Mouse (Mus musculus) stomach, embryonic 16.5 days (tissue): ENCODE data around the gene Clint1. TPM values are rescaled to one million over a fixed set of nuclear protein-coding genes. Genes with fewer than 3 reads are reported as not detected.

Experiments
- ATAC-seq: fragments of 200-750 bp; cut with Nextera tagmentation; 2 replicates; pipeline ENCODE4 v1.8.0; 2017; ENCODE audit warnings: moderate number of reproducible peaks, moderate TSS enrichment; ENCODE audit not compliant: insufficient read depth, low FRiP score
- H3K27ac ChIP-seq: fragments of 300-500 bp; sonication (generic); 2 replicates; pipeline ENCODE4 v1.5.1; 2014; ENCODE audit warnings: low read length
- H3K27me3 ChIP-seq: fragments of 300-500 bp; sonication (generic); 2 replicates; pipeline ENCODE4 v1.6.1; 2014; ENCODE audit warnings: low read length, control low read depth, mixed read lengths; ENCODE audit not compliant: control insufficient read depth, insufficient read depth
- H3K36me3 ChIP-seq: fragments of 300-500 bp; sonication (generic); 2 replicates; pipeline ENCODE4 v1.6.1; 2014; ENCODE audit warnings: low read length; ENCODE audit not compliant: control insufficient read depth, insufficient read depth
- H3K4me1 ChIP-seq: fragments of 300-500 bp; sonication (generic); 2 replicates; pipeline ENCODE4 v1.6.1; 2014; ENCODE audit warnings: low read length, control low read depth, mixed read lengths; ENCODE audit not compliant: control insufficient read depth, insufficient read depth
- H3K4me2 ChIP-seq: fragments of 300-500 bp; sonication (generic); 2 replicates; pipeline ENCODE4 v1.6.1; 2014; ENCODE audit warnings: low read depth, low read length, mixed read lengths
- H3K4me3 ChIP-seq: fragments of 300-500 bp; sonication (generic); replicated peaks from 2 replicates; pipeline ENCODE4 v1.5.1; 2014; ENCODE audit warnings: mild to moderate bottlenecking, low read length
- H3K9ac ChIP-seq: fragments of 300-500 bp; sonication (generic); 2 replicates; pipeline ENCODE4 v1.6.1; 2014; ENCODE audit warnings: low read length
- H3K9me3 ChIP-seq: fragments of 300-500 bp; sonication (generic); replicated peaks from 2 replicates; pipeline ENCODE4 v1.6.1; 2016; ENCODE audit warnings: low read length, control low read depth; ENCODE audit not compliant: control insufficient read depth
- WGBS: fragments of 180-500 bp; shearing (Covaris S2); extraction: QIAGEN DNeasy Blood & Tissue Kit; methylation state at CpG from one replicate; pipeline ENCODE4 v1.1.7; 2014; 5-methylcytosine and 5-hydroxymethylcytosine counted together
- polyA plus RNA-seq: library from polyadenylated mRNA; unstranded; fragments of >200 nt; fragmentation: Nextera tagmentation; extraction: Ambion mirVana; gene quantifications from 2 replicates; pipeline ENCODE4 v1.2.1, GENCODE M21; 2015

The Clint1 gene
- polyA plus RNA-seq, 1 experiment from 2014 or later = 85.6 TPM

DNA sequence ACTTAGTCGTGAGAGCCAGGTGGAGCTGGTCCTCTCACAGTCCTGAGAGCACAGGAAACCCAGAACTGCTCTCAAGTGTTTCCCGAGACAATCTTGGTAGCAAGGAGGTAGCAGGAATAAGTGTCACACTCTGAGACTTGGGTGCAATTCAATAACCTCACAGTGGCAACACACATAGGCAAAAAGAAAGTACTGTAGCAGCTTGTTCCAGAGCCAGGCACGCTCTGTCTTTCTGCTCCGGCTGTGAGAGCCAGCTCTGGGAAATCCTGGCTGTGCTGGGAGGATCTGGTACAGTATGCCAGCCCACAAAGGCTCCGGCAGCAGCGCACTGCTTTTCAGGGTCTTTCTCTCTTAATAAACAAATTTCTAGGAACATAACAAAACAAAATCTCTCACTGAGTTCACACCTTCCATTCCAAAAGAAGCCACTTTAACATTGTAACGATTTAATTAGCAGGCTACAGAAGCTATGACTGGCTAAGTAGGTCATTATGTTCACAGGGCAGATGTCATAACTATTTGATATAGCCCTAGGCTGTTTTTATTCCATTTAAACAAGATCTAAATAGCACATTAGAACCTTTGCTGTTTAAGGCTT, 91.4 kb downstream of the Clint1 start:
- H3K4me1 ChIP-seq = peaks cover 10% of the 10 kb centered on the region; the same call in 1 of the 2 replicates
- H3K4me3 ChIP-seq = peak overlapping the region; percentile 94
- no peaks in the 10 kb centered on the region for H3K9me3 ChIP-seq
- no peaks in the 10 kb centered on the region for H3K27me3 ChIP-seq
- peak overlapping the region; percentile 91 for H3K9ac ChIP-seq
- H3K27ac ChIP-seq = no peak overlapping the region
- H3K36me3 ChIP-seq = no peaks in the 10 kb centered on the region
- no peak for ATAC-seq
- peak overlapping the region; percentile 91 for H3K4me2 ChIP-seq
- WGBS = 56% methylated on average over 7 of the region's 7 CpGs

DNA sequence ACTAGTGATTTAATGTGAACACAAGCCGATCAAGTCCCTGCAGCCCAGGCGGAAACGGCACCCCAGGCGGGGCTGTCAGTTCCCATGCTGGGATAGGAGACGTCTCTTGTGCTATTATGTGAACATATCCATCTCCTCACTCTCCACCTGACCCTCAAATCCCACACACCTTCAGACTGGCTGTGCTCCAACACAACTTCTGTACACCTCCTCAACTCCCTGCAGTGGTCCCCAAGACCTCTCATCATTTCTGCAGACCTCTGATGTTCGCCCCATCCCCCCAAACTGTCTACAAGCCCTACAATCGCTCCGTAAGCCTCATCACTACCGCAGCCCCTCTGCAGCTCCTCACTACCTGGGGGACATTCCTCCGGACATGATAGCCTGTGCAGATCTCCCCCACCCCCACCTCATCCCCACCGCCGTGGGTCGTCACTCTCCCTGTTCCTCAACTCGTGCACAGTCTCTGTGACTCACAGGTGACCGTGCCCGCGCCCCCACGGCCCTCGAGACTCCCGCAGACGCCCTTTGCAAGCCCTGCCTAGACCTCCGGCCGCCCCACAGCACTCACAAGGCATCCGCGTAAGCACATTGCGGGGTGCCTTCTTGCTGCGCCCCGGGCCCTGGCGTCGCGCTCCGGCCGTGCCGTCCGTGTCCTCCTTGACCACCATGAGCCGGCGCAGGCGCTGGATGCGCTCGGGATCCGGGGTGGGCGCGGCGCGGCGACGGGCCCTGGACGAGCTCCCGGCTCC, 92.2 kb downstream of the Clint1 start:
- WGBS = under 1% methylated on average over 49 of the region's 49 CpGs
- H3K27me3 ChIP-seq = no peaks in the 10 kb centered on the region
- H3K36me3 ChIP-seq = no peaks in the 10 kb centered on the region
- peak overlapping the region; percentile 91 for H3K9ac ChIP-seq
- peaks cover 10% of the 10 kb centered on the region; the same call in 1 of the 2 replicates for H3K4me1 ChIP-seq
- peak overlapping the region; percentile 91 for H3K4me2 ChIP-seq
- peak overlapping the region; percentile 94 for H3K4me3 ChIP-seq
- H3K27ac ChIP-seq = peak overlapping the region; percentile 54; the same call in 1 of the 2 replicates
- no peaks in the 10 kb centered on the region for H3K9me3 ChIP-seq
- ATAC-seq = peak; percentile 46

DNA sequence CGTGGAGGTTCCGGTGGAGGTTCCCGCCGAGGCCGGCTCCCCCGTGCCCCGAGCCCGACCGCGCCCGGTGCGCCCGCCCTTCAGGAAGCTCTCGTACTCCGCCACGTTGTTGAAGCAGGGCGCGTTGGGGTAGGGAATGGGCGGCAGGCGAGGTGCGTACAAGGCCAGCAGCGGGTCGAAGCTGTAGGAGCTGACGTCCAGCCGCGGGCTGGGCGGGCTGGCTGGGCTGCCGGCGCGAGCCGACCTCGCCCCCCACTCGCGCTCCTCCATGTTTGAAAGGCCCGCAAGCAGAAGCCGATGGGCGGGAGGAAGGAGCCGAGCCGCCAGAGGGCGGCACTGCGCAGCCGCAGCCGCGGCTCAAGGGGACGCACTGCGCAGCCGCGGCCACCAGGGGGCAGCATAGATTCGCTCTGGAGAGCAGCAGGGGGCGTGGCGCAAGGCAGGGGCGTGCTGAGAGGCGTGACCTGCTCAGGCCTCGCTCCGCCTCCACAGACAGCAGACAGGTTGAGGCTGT, 92.8 kb downstream of the Clint1 start, which contains the start of gene Lsm11:
Gene Lsm11, minus strand, starts transcription at position 293 of the 514 bp plus-strand sequence.
- peaks cover 10% of the 10 kb centered on the region; the same call in 1 of the 2 replicates for H3K4me1 ChIP-seq
- H3K4me2 ChIP-seq = peak within 1 kb of the TSS; percentile 91
- no peaks in the 10 kb centered on the region for H3K9me3 ChIP-seq
- H3K27me3 ChIP-seq = no peaks in the 10 kb centered on the region
- WGBS = under 1% methylated on average over 55 of the region's 55 CpGs
- H3K4me3 ChIP-seq = peak within 1 kb of the TSS; percentile 94
- no peaks in the 10 kb centered on the region for H3K36me3 ChIP-seq
- peak; percentile 92 for ATAC-seq
- H3K9ac ChIP-seq = peak within 1 kb of the TSS; percentile 91
- H3K27ac ChIP-seq = peak within 1 kb of the TSS; percentile 54; the same call in 1 of the 2 replicates

DNA sequence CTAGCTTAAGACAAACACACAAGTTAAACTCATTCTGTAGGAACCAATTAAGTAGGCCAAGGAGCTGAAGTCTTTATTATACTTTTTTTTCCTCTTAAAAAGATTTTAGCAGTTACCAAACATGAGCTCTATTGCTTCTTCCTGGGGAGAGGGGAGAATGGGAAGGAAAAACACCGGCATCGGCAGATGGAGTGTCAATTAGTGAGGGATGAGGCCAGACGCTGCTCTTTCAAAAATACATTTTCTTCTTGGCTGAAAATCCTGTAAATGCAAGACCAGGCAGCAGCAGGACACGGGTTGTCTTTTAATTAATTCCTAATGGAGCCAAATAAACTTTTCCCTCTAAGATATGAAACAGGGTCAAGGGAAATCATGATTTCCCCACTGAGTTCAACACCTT, 94.9 kb downstream of the Clint1 start:
- H3K4me2 ChIP-seq = no peak overlapping the region
- H3K9me3 ChIP-seq = no peaks in the 10 kb centered on the region
- H3K27me3 ChIP-seq = no peaks in the 10 kb centered on the region
- no peak overlapping the region for H3K27ac ChIP-seq
- no peak for ATAC-seq
- no peak overlapping the region for H3K4me3 ChIP-seq
- H3K9ac ChIP-seq = no peak overlapping the region
- WGBS = 74% methylated on average over 4 of the region's 4 CpGs
- peaks cover 10% of the 10 kb centered on the region; the same call in 1 of the 2 replicates for H3K4me1 ChIP-seq
- H3K36me3 ChIP-seq = no peaks in the 10 kb centered on the region

DNA sequence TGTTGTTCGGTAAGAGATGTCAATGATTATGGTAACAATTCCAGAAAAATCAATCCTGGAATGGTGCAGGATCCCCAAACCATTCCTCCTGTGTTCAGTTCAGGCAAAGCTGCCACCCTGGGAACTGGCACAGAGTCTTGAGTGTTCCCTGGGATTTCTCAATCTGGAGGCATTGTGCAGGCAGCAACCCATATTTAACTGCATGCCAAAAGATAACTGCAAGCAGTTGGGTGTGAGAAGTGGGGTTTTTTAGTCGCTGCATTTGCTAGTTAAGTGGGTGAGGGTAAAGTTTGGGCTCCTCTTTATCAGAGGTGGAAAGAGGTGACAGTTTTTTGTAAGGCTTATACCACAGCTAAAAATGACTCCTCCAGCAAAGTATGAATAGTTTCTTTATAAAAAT, 95.6 kb downstream of the Clint1 start:
- Histone ChIP-seq H3K9ac (no peak overlapping the region), H3K36me3 (no peaks in the 10 kb centered on the region), H3K4me2 (no peak overlapping the region), H3K9me3 (no peaks in the 10 kb centered on the region), H3K27ac (no peak overlapping the region), H3K27me3 (no peaks in the 10 kb centered on the region), H3K4me1 (peaks cover 10% of the 10 kb centered on the region; the same call in 1 of the 2 replicates), H3K4me3 (no peak overlapping the region)
- WGBS = 76% methylated on average over 2 of the region's 2 CpGs
- ATAC-seq = no peak

DNA sequence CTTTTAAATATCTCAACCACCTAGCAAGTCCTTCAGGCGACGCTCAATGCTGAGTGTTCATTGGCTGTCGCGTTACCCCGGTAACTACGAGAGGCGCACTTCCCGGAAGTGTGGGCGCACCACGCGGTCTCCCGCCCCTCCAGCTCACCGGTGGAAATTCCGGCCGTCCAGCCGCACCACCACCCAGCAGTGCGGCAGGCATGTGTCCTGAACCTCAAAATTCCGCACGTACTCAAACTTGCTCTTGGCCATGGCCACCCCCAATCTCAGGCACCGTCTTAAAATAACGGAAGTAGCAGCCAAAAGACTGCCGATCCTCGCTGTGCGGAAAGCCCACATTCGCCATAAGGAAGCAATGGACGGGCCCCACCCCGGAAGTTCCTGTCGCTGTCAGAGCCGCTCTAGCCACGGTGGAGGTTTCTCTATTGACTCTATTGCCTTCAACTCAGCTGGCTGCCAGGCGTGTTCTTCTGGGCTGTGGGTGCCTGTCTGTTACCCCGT, 103.3 kb downstream of the Clint1 start, which contains the start of gene Thg1l:
Gene Thg1l, minus strand, starts transcription at position 368 of the 501 bp plus-strand sequence.
- Histone ChIP-seq H3K4me2 (peak within 1 kb of the TSS; percentile 62), H3K9ac (peak within 1 kb of the TSS; percentile 73), H3K36me3 (no peaks in the 10 kb centered on the region), H3K9me3 (no peaks in the 10 kb centered on the region), H3K27me3 (no peaks in the 10 kb centered on the region), H3K27ac (no peak within 1 kb of the TSS), H3K4me3 (peak within 1 kb of the TSS; percentile 71), H3K4me1 (no peaks in the 10 kb centered on the region)
- peak; percentile 98 for ATAC-seq
- WGBS = under 1% methylated on average over 32 of the region's 32 CpGs

DNA sequence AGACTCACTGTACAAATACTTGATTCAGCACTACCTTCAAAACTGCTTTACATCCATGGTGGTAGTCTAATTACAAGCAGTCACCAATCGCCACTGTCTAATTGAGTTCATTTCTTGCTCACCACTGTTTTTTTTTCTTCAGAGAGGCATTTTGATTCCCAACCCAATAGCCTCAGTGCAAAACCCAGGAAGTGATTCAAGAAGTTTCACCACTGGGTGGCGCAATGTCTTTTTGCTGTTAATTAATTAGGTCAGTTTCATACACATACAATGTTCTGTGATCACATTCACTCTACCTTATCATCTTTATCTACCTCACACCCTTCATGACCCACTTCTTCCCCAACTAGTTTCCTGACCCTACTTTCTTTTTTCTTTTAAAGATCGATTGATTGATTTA, 107.7 kb downstream of the Clint1 start:
- Histone ChIP-seq H3K4me3 (no peak overlapping the region), H3K4me2 (no peak overlapping the region), H3K27ac (no peak overlapping the region), H3K36me3 (no peaks in the 10 kb centered on the region), H3K9me3 (no peaks in the 10 kb centered on the region), H3K9ac (no peak overlapping the region), H3K27me3 (no peaks in the 10 kb centered on the region), H3K4me1 (no peaks in the 10 kb centered on the region)
- ATAC-seq = no peak
- WGBS = 73% methylated on average over 3 of the region's 3 CpGs

DNA sequence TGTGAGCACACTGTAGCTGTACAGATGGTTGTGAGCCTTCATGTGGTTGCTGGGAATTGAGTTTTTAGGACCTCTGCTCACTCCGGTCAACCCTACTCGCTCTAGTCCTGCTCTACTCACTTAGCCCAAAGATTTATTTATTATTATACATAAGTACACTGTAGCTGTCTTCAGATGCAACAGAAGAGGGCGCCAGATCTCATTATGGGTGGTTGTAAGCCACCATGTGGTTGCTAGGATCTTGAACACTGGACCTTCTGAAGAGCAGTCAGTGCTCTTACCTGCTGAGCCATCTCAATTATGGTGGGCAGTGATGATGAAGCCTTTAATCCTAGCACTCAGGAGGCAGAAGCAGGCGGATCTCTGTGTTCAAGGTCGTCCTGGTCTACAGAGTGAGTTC, 108.2 kb downstream of the Clint1 start:
- H3K36me3 ChIP-seq = no peaks in the 10 kb centered on the region
- no peaks in the 10 kb centered on the region for H3K27me3 ChIP-seq
- ATAC-seq = no peak
- H3K9ac ChIP-seq = no peak overlapping the region
- WGBS = 84% methylated on average over 5 of the region's 5 CpGs
- H3K4me3 ChIP-seq = no peak overlapping the region
- H3K4me1 ChIP-seq = no peaks in the 10 kb centered on the region
- H3K4me2 ChIP-seq = no peak overlapping the region
- H3K27ac ChIP-seq = no peak overlapping the region
- no peaks in the 10 kb centered on the region for H3K9me3 ChIP-seq
